Mouse (Mus musculus) embryonic facial prominence, embryonic 11.5 days (tissue): ENCODE data around the gene Crybg3. TPM values are rescaled to one million over a fixed set of nuclear protein-coding genes. Genes with fewer than 3 reads are reported as not detected.

Source experiments
- ATAC-seq: fragments of 200-750 bp; cut with Nextera tagmentation; replicated peaks from 2 replicates; pipeline ENCODE4 v1.8.0; 2017; ENCODE audit warnings: low read depth; ENCODE audit not compliant: insufficient number of reproducible peaks, low FRiP score, low TSS enrichment
- DNase-seq: peaks from one replicate; pipeline ENCODE4 v3.0.0-alpha.2; 2015; ENCODE audit warnings: low spot score
- H3K27ac ChIP-seq: fragments of 300-500 bp; sonication (generic); replicated peaks from 2 replicates; pipeline ENCODE4 v1.5.1; 2014; ENCODE audit warnings: mild to moderate bottlenecking, low read depth, low read length, control low read depth
- H3K27me3 ChIP-seq: fragments of 300-500 bp; sonication (generic); 2 replicates; pipeline ENCODE4 v1.6.1; 2014; ENCODE audit warnings: mild to moderate bottlenecking, low read length, moderate library complexity, mixed read lengths; ENCODE audit not compliant: control insufficient read depth, insufficient read depth
- H3K36me3 ChIP-seq: fragments of 300-500 bp; sonication (generic); replicated peaks from 2 replicates; pipeline ENCODE4 v1.6.1; 2014; ENCODE audit warnings: low read depth, mild to moderate bottlenecking, low read length, moderate library complexity, mixed read lengths; ENCODE audit not compliant: control insufficient read depth, insufficient read depth
- H3K4me1 ChIP-seq: fragments of 300-500 bp; sonication (generic); 2 replicates; pipeline ENCODE4 v1.6.1; 2014; ENCODE audit warnings: low read length, mixed read lengths; ENCODE audit not compliant: control insufficient read depth, insufficient read depth
- H3K4me2 ChIP-seq: fragments of 300-500 bp; sonication (generic); 2 replicates; pipeline ENCODE4 v1.6.1; 2014; ENCODE audit warnings: low read depth, mild to moderate bottlenecking, control low read depth, low read length, moderate library complexity
- H3K4me3 ChIP-seq: fragments of 300-500 bp; sonication (generic); 2 replicates; pipeline ENCODE4 v1.5.1; 2014; ENCODE audit warnings: low read depth, low read length, control low read depth
- H3K9ac ChIP-seq: fragments of 300-500 bp; sonication (generic); replicated peaks from 2 replicates; pipeline ENCODE4 v1.6.1; 2014; ENCODE audit warnings: mild to moderate bottlenecking, control low read depth, low read length
- H3K9me3 ChIP-seq: fragments of 300-500 bp; sonication (generic); replicated peaks from 2 replicates; pipeline ENCODE4 v1.6.1; 2016; ENCODE audit warnings: mild to moderate bottlenecking, low read length, inconsistent platforms, mixed read lengths; ENCODE audit not compliant: control insufficient read depth
- WGBS: fragments of 180-500 bp; shearing (Covaris S2); extraction: QIAGEN DNeasy Blood & Tissue Kit; methylation state at CpG from one replicate; pipeline ENCODE4 v1.1.7; 2014; 5-methylcytosine and 5-hydroxymethylcytosine counted together
- polyA plus RNA-seq: library from polyadenylated mRNA; unstranded; fragments of >200 nt; fragmentation: Nextera tagmentation; extraction: Ambion mirVana; gene quantifications from 2 replicates; pipeline ENCODE4 v1.2.1, GENCODE M21; 2014

Crybg3 gene
- polyA plus RNA-seq, 1 experiment from 2014 or later: 9.2 TPM

GRCm38 (mm10) chr16:59487975-59488548, 112.7 kb downstream of the Crybg3 start:
- Histone ChIP-seq H3K9me3 (no peaks in the 10 kb centered on the region), H3K4me1 (no peaks in the 10 kb centered on the region), H3K27me3 (no peaks in the 10 kb centered on the region), H3K36me3 (peaks cover 5% of the 10 kb centered on the region), H3K4me3 (no peak overlapping the region), H3K4me2 (no peak overlapping the region), H3K9ac (no peak overlapping the region), H3K27ac (no peak overlapping the region)
- DNase-seq: no peak
- 91% methylated on average over 9 of the region's 9 CpGs for WGBS
- no peak for ATAC-seq

GRCm38 (mm10) chr16:59487239-59487638, 113.5 kb downstream of the Crybg3 start:
- Histone ChIP-seq H3K9ac (no peak overlapping the region), H3K4me2 (no peak overlapping the region), H3K4me3 (no peak overlapping the region), H3K4me1 (no peaks in the 10 kb centered on the region), H3K27me3 (no peaks in the 10 kb centered on the region), H3K36me3 (peaks cover 5% of the 10 kb centered on the region), H3K9me3 (no peaks in the 10 kb centered on the region), H3K27ac (no peak overlapping the region)
- ATAC-seq (no peak), DNase-seq (no peak)
- WGBS: 85% methylated on average over 7 of the region's 7 CpGs

DNA sequence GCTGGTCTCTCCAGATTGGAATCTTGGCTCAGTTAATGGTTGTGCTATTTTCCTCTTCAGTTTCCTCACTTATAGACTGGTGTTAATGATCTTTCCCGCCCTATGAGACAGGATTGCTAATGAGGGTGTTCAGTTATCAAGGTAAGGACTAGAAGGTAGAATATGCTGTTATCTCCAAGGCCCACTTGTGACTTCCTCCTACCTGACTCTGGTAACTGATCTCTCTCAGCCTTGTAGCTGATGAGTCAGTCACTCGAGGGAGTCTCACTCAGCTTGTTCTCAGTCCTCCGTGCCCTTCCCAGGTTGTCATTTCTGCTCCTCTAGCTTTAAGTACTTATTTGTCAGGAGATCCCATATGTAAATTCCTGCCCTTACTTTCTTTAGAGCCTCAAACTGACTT, 122.8 kb downstream of the Crybg3 start:
- WGBS: 90% methylated on average over 3 of the region's 3 CpGs
- H3K27me3 ChIP-seq: no peaks in the 10 kb centered on the region
- H3K4me2 ChIP-seq: no peak overlapping the region
- H3K4me1 ChIP-seq: no peaks in the 10 kb centered on the region
- DNase-seq: no peak
- no peak overlapping the region for H3K27ac ChIP-seq
- no peak for ATAC-seq
- H3K9me3 ChIP-seq: no peaks in the 10 kb centered on the region
- H3K36me3 ChIP-seq: no peaks in the 10 kb centered on the region; the same call in none of the 2 replicates
- H3K4me3 ChIP-seq: no peak overlapping the region
- no peak overlapping the region for H3K9ac ChIP-seq

DNA sequence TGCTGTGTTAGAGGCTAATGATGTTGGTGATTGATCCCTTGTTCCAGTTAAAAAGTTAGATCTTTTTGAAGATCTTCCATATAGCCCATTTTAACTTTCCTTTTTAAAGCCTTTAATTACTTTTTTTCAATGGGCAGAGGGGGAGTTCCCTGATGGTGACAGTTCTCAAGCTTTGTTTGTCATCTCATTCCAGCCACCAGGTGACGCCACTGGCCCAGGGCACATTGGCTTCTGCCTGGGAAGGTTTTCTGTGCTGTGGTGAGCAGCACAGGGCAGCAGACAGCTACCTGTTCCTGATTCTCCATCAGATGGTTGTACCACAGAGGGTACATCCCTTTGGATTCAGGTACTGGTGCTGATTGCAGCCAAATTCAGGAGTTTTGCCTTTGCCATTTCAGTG, 126.0 kb downstream of the Crybg3 start:
- H3K4me1 ChIP-seq: no peaks in the 10 kb centered on the region
- no peaks in the 10 kb centered on the region; the same call in 1 of the 2 replicates for H3K36me3 ChIP-seq
- WGBS: 29% methylated on average over 1 of the region's 1 CpGs

GRCm38 (mm10) chr16:59472546-59472945, 128.2 kb downstream of the Crybg3 start:
- ATAC-seq: no peak

More for the DNA sequence above, 126.0 kb downstream of the Crybg3 start:
- Histone ChIP-seq H3K27ac (no peak overlapping the region), H3K9ac (no peak overlapping the region), H3K4me2 (no peak overlapping the region), H3K27me3 (no peaks in the 10 kb centered on the region), H3K9me3 (no peaks in the 10 kb centered on the region), H3K4me3 (no peak overlapping the region)
- DNase-seq (peak; percentile 62), ATAC-seq (no peak)

DNA sequence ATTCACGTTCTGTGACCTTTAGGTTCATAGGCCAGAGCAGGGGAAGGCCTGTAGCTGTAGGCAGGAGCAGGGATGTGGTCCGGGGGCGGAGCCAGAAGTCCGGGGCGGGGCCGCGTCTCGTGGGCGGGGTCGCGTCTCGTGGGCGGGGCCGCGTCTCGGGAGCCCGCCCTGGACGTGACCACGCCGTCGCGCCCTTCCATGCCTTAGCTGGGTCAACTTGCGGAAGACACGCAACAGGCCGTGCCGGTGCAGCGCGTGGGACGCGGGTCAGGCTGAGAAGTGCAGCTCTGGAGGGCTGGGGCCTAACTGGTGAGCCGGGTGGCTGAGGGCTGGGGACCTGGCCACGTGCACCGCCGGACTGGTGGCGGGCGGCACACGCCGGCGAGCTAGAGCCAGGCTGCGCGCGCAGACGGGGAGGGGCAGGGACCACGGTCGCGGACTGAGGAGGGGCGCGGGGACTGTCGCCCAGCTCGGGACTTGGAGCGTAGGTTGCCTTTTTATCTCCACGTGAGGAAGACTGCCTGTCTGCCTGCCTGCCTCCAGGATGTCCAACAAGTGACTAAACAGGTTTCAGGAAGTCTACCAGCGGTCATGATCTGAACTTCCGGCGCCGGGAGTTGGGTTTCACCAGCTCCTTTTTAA, 129.0 kb downstream of the Crybg3 start, which contains the start of gene Riox2:
Riox2 (plus strand) TSS at position 139 of the 642 bp plus-strand sequence.
- Histone ChIP-seq H3K27ac (no peak within 1 kb of the TSS), H3K4me3 (peak within 1 kb of the TSS; percentile 57), H3K4me2 (peak within 1 kb of the TSS; percentile 52), H3K27me3 (no peaks in the 10 kb centered on the region), H3K9ac (peak within 1 kb of the TSS; percentile 62), H3K4me1 (no peaks in the 10 kb centered on the region), H3K9me3 (no peaks in the 10 kb centered on the region), H3K36me3 (no peaks in the 10 kb centered on the region)
- WGBS: 2% methylated on average over 56 of the region's 56 CpGs
- peak; percentile 93 for ATAC-seq
- DNase-seq: peak; percentile 81

More at GRCm38 (mm10) chr16:59472546-59472945, 128.2 kb downstream of the Crybg3 start:
- Histone ChIP-seq H3K27me3 (no peaks in the 10 kb centered on the region), H3K4me2 (peak overlapping the region; percentile 52; the same call in 1 of the 2 replicates), H3K4me1 (no peaks in the 10 kb centered on the region), H3K27ac (no peak overlapping the region), H3K9ac (no peak overlapping the region), H3K36me3 (no peaks in the 10 kb centered on the region), H3K4me3 (peak overlapping the region; percentile 57), H3K9me3 (no peaks in the 10 kb centered on the region)
- 59% methylated on average over 6 of the region's 6 CpGs for WGBS
- no peak for DNase-seq

GRCm38 (mm10) chr16:59469846-59470245, 130.9 kb downstream of the Crybg3 start:
- Histone ChIP-seq H3K9ac (no peak overlapping the region), H3K9me3 (no peaks in the 10 kb centered on the region; the same call in 1 of the 2 replicates), H3K4me2 (no peak overlapping the region), H3K27me3 (no peaks in the 10 kb centered on the region), H3K36me3 (no peaks in the 10 kb centered on the region), H3K4me1 (no peaks in the 10 kb centered on the region), H3K27ac (no peak overlapping the region), H3K4me3 (no peak overlapping the region)
- 88% methylated on average over 1 of the region's 1 CpGs for WGBS
- no peak for DNase-seq
- ATAC-seq: no peak

GRCm38 (mm10) chr16:59463973-59464372, 136.8 kb downstream of the Crybg3 start:
- no peaks in the 10 kb centered on the region for H3K4me1 ChIP-seq
- H3K27ac ChIP-seq: no peak overlapping the region
- H3K9ac ChIP-seq: no peak overlapping the region
- ATAC-seq (no peak), DNase-seq (no peak)
- 91% methylated on average over 6 of the region's 6 CpGs for WGBS
- H3K27me3 ChIP-seq: no peaks in the 10 kb centered on the region
- no peak overlapping the region for H3K4me3 ChIP-seq
- no peaks in the 10 kb centered on the region for H3K36me3 ChIP-seq
- H3K4me2 ChIP-seq: no peak overlapping the region
- no peaks in the 10 kb centered on the region; the same call in 1 of the 2 replicates for H3K9me3 ChIP-seq
